Mouse (Mus musculus) fibroblast of lung, adult 2 months (primary cell): ENCODE measurements around the gene Adcy2.

ENCODE experiments used
- DNase-seq: peaks from one replicate; pipeline ENCODE4 v3.0.0-alpha.2; 2011; ENCODE audit warnings: low read depth

Adcy2 gene

DNA sequence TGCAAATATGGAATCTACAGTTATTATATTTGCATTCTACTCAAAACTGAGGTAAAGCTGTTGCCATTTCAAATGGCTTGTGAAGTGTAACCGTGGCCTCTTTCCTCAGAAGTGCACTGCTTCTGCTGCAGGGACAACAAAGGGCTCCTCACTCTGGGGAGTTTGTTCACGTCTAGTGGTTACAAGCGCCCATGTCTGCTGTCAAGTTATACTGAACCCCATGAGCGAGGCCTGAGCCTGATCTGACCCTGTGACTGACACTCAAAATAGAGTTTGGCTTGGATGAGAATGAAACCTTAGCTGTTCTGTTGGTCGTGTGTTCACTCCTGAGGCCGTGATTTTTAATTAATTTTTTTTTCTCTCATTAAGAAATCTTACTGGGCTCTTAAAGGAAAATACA is 38.8 kb downstream of the Adcy2 start:
- DNase-seq = no peak

DNA sequence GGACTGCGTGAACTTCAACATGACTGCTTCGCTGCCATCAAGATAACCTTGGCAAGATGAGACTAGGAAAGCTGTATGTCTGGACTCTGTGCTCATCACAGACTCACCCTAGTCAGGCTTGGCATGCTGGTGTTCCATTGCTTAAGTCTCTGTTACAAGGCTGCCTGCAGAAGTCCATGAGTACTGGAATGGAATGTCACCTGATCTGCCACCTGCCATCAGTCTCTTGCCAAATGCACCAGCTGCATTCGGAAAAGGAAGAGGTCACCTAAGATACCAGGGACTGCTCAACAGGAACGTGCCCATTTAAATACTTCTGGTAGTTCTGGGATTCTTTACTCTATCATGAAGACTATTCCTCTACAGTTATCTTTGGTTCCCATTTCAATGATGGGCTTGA is 39.9 kb downstream of the Adcy2 start:
- DNase-seq = no peak

DNA sequence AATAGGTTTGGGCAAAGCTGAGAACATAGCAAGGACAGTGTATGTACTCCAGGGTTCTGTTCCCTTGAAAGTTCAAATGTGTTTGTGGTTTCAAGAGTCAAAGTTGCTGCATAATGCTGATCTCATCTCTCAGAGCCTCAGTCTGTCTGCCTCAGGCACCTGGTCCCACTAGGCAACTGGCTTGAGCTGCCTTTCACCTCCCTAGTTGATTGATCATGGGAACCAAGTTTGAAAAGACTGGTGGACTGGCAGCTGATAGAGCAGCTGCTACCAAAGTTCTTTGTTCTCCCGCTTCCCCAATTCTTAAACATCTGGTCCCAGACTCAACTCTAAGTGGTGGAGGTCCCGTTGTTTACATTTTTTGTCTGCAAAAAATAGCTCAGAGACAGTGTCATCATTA is 56.6 kb downstream of the Adcy2 start:
- DNase-seq = no peak

DNA sequence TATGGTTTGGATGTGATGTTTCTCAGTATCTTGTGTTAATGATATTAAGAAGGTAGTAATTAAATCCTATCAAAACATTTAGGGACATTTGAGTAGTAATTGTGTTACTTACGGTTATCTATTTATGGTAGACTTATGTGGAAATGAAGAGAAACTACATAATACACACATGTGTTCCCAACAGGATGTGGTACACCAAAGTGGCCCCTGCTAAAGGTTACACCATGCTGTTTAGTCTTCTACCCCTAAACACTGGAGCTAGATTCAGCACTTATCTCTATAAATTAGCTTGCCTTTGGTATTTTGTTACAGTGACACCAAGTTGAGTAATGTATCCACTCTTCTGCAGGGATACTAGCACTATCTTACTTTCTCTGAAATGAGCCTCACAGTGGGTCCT is 57.9 kb downstream of the Adcy2 start:
- DNase-seq = no peak

DNA sequence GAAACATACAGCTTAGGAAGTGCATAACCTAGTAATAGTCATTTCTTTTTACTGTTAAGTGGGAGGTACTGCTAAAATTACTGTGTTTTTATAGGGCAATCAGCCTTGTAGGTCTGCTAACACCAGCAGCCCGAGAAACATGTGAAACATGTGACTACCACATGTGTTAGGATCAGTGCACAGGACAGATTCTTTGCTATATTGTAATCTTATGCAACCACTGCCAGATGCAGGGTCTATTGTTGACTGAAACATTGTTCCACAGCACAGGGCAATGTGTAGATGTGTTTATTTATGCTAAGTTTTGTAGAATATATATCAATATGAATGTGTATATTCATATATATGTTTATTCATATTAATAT is 67.1 kb downstream of the Adcy2 start:
- no peak for DNase-seq

DNA sequence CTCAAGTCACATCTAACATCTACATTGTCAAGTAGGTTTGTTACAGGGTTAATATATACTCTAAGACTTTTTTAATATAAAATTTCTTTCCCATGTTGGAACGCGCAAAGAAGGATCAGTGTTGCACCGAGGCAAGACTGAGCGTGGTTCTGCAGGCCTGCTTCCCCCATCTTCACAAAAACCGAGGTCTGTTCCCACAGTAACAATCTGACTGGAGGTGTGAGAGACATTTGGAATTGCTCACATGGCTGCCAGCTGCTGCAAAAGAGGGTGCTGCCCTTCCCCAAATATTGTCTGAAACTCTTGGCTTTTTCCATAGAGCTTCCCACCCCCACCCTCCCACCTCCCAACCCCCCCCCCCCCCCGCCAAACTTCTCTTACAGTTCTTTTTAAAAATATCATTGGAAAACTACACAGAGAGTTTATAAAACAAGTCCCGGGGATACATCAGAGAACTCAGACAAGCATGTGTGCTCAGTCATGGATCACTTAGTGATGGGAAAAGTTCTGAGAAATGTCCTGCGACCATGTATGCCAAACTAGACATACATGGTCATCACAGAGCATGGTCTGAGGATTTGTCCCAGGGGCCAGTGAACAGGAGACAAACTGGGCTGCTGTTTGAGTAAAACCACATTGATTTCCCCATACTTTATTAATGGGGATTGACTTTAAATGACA is 67.6 kb downstream of the Adcy2 start:
- DNase-seq = no peak

DNA sequence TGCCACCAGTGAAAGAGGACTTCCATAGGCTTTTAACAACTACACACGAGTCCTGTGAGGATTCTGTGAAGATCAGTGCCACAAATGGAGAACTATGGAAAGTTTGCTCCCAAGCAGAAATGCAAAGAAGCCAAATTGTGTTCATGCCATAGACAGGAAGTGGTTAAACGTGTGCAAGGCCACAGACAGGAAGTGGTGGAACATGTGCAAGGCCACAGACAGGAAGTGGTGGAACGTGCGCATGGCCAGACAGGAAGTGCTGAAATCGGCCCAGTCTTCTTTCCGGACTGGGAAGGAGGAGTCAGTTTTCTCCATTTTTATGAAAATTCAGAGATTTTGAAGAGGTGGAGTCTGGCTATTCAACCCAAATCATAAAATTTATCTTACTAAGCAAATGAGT is 70.9 kb downstream of the Adcy2 start:
- no peak for DNase-seq

DNA sequence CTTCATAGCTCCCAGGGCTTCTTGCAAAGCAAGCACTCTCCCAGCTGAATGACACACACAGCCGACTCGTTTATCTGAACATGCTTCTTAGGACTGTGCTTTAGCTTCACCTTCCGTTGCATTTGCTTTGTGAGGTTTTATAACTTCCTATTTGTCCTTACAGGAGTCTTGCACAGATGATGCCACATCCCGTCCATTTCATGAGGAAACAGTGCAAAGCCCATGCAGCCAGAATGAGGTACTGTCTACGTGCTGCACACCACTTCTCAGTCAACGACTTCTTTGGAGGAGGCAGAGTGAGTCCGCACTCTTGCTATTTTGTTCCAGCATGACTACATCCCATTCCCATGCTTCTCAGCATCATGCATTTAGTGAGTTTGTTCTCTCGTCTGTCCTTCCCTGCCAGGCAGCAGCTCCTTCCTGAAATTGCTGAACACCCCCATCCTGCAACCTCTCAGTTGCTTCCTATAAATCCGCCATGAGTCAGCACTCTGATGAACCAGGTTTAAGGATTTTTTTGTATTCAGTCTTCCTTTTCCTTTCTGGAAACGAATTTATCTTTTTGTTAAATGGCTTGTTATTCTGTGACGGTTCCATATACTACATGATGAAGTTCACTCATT is 85.6 kb downstream of the Adcy2 start:
- no peak for DNase-seq

DNA sequence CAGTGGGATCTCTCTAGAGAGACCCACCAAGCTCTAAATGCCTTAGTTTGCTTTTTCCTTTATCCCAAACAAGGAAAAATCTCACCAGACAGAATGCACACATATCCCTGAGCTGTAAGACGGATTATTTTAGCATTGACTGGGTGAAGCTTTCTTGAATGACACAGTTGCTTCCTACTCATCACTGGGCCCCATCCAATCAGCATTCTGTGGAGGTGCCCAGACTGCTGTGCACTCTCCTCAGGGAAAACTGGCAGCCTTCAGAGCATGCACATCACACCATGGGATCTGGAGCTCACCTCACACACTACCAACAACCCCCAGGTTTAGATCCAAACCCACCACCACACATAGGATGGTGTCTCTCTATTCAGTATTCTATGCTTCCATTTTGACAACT is 92.7 kb downstream of the Adcy2 start:
- no peak for DNase-seq

DNA sequence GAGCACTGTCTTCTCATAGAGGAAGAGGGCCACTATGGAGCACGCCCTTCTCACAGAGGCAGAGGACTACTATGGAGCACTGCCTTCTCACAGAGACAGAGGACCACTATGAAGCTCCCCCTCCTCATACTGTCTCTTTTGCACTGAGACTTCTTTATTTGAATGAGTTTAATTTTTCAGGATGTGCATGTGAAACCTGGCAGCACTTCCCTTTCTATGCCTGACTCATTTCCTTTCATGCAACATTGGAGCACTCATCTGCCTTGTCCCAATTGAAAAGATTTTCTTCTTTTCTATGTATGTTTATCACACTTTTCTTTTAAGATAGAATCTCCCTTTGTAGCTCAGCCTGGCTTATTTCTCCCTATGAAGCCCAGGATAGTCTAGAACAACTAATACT is 96.6 kb downstream of the Adcy2 start:
- DNase-seq = no peak

DNA sequence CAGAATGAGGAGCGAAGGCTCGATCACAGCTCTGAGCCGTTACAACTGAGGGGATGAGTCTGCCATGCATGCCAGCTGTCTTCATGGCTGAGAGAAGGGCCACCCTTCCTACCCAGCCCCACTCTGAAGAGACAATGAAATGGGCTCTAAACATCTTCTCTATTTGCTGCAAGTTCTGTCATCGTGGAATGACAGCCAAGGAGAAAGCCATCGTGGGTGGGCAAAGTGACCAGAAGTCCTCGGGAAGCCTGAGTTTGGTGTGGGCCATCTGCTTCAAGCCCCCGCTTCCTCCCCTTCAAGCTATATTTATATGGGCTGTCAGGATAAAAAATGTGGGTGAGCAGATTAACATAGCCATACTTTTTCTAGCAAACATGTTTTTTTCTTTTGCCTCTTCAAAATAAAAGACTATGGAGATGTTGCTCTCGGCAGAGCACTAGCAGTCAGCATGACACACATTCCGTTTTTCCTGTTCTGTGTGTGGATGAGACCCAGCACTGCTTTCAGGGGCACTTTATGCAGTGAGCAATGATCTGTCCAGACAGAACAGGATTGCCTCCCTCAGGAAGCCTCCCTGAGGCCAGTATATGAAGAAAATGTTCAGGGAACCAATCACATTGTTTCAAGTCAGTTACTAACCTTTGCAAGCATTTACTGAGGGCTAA is 109.3 kb downstream of the Adcy2 start:
- no peak for DNase-seq

DNA sequence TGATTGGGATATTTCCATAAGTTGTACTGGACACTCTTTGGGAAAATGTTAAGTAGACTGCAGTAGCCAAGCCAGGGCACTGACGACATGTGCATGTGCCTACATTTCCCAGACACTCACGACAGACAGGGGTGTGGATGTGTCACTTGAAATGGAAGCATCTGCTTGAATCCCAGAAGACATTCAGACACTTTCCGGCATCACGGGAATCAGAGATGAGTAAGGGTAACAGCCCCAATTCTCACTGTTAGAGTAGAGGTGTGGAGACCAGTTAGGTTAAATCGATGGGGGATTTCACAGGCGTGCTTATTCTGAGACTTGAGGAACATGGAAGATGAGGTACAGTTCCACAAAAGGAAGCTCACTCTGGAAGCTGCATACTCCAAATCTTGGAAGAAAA is 130.6 kb downstream of the Adcy2 start:
- no peak for DNase-seq

DNA sequence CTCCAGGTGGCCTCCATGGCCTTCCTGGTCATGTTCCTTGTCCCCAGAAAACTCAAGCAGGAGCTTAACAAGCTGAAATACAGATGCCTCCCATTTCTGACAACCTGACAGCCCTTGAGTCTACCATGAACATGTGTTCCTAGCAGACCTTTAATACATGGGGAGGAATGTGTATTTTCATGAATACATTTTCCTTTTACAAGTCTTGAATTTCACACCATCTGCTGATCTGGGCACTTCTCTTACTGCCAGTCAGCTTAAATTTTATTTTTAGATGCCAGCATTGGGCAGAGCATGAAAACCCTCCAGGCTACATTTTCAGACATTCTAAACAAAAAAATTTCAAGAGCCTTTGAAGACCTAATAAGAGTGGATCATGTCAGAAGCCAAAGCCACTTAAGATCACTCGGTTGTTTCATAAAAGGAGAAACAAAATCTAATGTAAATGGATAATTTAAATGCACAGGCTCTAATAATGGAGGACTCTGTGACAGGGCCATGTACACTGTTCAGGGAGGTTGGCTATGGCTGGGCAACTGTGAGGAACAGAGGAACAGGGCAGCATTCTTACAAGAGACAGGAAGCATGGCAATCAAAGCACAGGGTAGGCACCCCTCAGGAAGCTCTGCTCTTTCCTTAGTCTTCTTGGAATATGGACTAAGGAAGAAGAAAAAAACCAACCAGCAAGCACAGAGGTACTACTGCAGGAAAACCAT is 131.2 kb downstream of the Adcy2 start:
- DNase-seq = no peak

DNA sequence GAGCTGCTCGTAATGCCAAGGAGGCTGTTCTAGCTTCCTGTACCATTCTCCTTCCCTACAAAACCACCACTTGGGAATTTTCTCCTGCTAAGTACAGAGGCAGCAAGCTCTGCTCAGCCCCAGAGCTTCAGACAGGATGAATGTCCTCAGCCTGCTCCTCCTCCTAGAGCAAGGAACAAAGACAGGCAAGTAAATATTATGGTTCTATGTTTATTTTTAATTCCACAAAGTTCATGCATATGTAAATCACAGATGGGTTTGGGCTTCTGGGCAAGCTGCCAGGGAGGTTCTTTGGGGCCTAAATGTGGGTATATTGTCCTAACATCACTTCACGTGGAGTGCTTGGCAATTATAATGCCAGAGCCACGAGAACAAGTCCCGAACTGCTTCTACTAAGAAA is 139.3 kb downstream of the Adcy2 start:
- DNase-seq = no peak

DNA sequence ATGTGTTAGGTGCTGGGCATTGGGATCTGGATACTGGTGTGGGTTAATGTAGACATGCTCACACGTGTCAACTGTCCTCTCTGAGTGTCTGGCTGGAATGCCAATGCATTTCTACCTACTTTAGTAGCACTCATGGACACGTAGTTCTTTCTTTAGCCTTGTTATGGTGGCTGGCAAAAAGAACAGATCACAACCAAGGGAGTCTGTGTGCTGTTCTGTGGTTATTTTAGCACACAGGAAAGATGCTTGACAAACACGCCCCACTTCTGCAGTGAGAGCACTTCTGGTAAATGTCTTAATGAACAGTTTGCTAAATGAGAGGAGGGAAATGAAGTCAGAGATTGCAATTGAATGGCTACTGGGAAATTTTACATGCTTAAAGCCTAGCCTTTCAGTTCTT is 151.1 kb downstream of the Adcy2 start:
- DNase-seq = no peak

DNA sequence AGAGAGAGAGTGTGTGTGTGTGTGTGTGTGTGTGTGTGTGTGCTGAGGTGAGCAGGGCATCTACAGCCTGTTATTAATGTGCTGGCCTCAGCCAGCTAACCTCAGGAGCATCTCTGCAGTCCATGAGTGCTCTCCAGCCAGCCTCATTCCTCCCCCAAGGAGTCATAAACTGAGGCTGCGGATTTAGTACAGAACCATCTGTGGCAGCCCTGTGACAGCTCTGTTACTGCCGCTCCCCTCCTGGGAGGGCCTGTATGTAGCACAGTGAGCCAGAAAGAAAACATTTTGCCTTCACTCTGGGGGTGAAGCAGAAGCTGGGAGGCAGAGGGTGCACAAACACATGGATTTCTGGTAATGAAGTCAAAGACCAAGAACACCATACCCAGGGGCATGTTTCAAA is 159.8 kb downstream of the Adcy2 start:
- DNase-seq = no peak

DNA sequence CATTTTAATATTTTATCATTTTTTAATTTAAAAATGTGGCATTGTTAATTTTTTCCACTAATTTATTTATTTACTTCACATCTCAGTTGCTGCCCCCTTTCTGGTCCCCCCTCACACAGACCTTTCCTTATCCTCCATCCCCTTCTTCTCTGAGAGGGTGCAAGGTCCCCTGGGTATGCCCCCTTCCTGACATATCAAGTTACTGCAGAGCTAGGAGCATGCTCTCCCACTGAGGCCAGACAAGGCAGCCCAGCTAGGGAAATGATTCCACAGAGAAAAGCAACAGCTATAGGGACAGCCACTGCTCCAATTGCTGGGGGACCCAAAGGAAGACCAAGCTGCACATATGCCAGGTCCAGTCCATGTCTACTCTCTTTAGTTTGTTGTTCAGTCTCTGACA is 163.2 kb downstream of the Adcy2 start:
- DNase-seq = no peak

DNA sequence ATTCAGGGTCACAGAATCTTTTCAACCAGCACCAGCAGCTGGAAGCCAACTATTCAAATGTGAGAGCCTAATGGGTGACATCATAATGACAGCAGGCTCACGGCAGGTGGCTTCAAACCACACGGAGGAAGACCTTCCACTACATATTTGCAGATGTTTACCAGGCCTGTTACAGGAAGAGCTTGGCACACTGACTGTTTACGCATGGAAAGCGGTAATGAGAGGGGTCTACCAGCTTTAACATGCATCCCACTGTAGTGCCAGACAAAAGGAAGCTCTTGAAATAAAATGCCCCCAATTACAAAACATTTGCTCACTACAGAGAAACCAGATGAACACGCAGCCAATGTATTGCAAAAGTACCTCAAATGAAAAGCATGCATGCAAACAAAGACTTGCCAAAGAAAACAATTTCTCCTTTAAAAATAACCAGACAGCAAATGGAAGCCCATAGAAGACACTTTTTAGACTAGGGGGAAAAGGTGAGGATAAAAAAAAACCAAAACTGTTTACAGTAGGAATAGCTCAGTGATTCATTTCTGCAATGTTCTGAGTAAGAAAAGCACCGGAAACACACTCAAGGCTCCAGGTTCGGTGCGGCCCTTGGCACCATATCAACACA is 163.8 kb downstream of the Adcy2 start:
- DNase-seq = no peak

DNA sequence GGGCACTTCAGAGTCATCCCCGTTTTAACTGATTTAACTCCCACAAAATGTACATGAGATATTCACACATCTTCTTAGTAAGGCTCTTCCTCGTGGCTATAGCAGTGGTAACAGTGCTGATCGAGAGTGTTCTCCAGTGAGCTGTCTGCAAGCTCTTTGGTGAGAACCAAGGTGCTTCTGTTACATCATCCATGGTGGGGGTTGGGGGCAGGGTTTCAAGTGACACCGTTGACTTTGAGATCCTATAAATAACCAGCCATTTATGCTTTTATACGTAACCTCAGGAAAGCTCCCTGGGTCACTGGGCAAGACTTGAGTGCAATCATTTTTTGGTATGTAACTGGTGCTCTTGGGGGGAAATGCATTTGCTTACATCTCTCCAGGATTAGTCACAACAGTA is 167.2 kb downstream of the Adcy2 start:
- DNase-seq = no peak

DNA sequence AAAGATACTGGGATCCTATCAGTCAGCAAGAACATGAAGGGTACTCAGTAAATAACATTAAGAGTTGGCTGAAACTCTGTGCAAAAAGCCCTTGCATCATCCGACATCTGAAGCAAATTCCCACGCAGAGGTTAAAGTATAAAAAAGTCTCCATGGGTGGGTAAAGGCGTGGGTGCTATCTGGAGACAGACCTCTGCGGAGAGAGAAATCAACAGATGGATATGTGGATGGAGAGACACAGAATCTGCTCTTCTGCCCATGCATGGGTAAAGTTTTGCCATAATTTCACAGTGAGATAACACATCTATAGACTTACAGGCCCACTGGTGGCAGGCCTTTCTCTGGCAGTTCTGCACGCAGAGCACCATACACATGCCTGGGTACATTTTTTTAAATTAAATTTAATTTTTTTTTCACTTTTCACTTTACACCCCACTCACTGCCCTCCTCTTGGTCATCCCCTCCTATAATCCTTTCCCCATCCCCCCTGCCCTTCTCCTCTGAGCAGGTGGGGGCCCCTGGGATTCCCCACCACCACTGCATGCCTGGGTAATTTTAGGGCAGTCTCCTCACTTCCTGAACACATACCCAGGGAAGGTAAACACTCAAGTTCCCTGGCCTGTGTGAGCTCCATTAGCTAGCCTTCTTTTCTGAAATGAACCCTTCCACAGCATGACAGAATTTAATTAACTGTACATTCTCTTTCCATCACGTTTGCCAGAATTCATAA is 169.1 kb downstream of the Adcy2 start:
- DNase-seq = no peak

DNA sequence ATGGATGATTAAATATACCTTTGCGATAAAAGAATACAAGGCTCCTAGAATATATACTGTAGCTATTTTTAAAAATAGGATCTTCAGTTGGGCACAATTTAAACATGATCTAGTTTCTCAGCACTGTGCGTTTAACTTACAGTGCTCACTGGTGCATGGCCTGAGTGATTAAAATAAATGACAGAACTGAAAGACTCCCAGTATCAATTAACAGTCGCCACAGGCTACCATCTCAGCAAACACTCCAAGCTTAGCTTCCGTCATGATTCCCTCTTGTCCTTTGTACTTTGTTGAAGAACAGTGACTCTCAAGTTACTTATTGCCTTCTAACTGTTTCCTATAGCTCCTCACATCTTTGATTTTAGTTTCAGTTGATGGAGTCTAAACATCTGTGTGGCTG is 170.9 kb downstream of the Adcy2 start:
- DNase-seq = no peak

DNA sequence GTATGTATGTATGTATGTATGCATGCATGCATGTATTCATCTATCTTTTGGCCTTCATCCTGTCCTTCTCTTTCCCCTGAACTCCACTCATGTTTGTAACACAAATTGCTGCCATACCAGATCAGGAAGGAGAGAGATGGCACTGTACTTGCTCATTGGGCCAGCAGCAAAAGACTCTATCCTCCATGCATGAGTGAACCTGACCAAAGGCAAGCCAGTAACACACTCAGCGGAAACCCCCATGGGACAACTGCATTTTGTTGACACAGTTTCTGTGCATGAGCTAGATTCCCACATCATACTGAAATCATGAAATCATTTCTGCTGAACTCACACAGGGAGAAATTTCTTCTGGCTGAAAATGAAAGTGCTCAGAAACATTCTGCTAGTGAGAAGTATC is 172.9 kb downstream of the Adcy2 start:
- no peak for DNase-seq
